Mouse (Mus musculus) spleen, adult 2 months (tissue): Measurements from ENCODE around the gene 4930407I10Rik. TPM values are rescaled to one million over a fixed set of nuclear protein-coding genes. Genes with fewer than 3 reads are reported as not detected.
A peak's percentile ranks its signal among the peaks of the same experiment; 100 is the strongest.

Experiments
- DNase-seq, 2 experiments: peaks; one replicate each; pipeline versions ENCODE4 v3.0.0 to v3.0.0-alpha.2; 2012 to 2021; ENCODE audit warnings: low spot score in 2 of 2, low read depth in 1 of 2
- H3K27ac ChIP-seq: fragments of 200-500 bp; 2 replicates; pipeline ENCODE4 v1.5.1; 2012; ENCODE audit warnings: low read length, inconsistent platforms; ENCODE audit not compliant: insufficient read depth
- H3K27me3 ChIP-seq: fragments of 200-500 bp; 2 replicates; pipeline ENCODE4 v1.6.1; 2012; ENCODE audit warnings: mild to moderate bottlenecking, moderate library complexity, low read length, inconsistent platforms; ENCODE audit not compliant: control insufficient read depth, insufficient read depth
- H3K36me3 ChIP-seq: fragments of 200-500 bp; 2 replicates; pipeline ENCODE4 v1.6.1; 2012; ENCODE audit warnings: mild to moderate bottlenecking, low read length, inconsistent platforms; ENCODE audit not compliant: control insufficient read depth, insufficient read depth
- H3K4me1 ChIP-seq: fragments of 200-500 bp; 2 replicates; pipeline ENCODE4 v1.6.1; 2011; ENCODE audit warnings: inconsistent platforms; ENCODE audit not compliant: control insufficient read depth, insufficient read depth, insufficient read length
- H3K4me3 ChIP-seq: fragments of 200-500 bp; 2 replicates; pipeline ENCODE4 v1.5.1; 2011; ENCODE audit warnings: mild to moderate bottlenecking, inconsistent platforms; ENCODE audit not compliant: insufficient read depth, insufficient read length; ENCODE audit errors: extremely low read depth
- CTCF ChIP-seq: fragments of 200-500 bp; IDR thresholded peaks from 2 replicates; pipeline ENCODE4 v1.5.1; 2011; ENCODE audit warnings: mild to moderate bottlenecking, inconsistent platforms; ENCODE audit not compliant: insufficient read depth, insufficient read length, insufficient replicate concordance; ENCODE audit errors: extremely low read depth
- POLR2A ChIP-seq: fragments of 200-500 bp; IDR thresholded peaks from 2 replicates; pipeline ENCODE4 v1.6.1; 2011; ENCODE audit warnings: low read depth, low read length, inconsistent platforms
- WGBS: fragments of 180-500 bp; shearing (Covaris S2); methylation state at CpG from one replicate; pipeline ENCODE4 v1.1.7; 2018; 5-methylcytosine and 5-hydroxymethylcytosine counted together
- polyA plus RNA-seq: library from polyadenylated mRNA; depleted of rRNA; stranded (reverse); fragments of >200 nt; gene quantifications from 2 replicates; pipeline ENCODE4 v1.2.3, GENCODE M21; 2012

The 4930407I10Rik gene
- polyA plus RNA-seq, 1 experiment = not detected

GRCm38 (mm10) chr15:82017461-82017860 is 41.5 kb upstream of the 4930407I10Rik start:
- Histone ChIP-seq H3K36me3 (no peaks in the 10 kb centered on the region), H3K27ac (no peak overlapping the region), H3K4me1 (peaks cover 9% of the 10 kb centered on the region; the same call in 1 of the 2 replicates), H3K4me3 (no peak overlapping the region), H3K27me3 (no peaks in the 10 kb centered on the region)
- WGBS = 26% methylated on average over 4 of the region's 4 CpGs
- no peak for DNase-seq
- no peak for TF ChIP-seq CTCF
- no peak for TF ChIP-seq POLR2A

DNA sequence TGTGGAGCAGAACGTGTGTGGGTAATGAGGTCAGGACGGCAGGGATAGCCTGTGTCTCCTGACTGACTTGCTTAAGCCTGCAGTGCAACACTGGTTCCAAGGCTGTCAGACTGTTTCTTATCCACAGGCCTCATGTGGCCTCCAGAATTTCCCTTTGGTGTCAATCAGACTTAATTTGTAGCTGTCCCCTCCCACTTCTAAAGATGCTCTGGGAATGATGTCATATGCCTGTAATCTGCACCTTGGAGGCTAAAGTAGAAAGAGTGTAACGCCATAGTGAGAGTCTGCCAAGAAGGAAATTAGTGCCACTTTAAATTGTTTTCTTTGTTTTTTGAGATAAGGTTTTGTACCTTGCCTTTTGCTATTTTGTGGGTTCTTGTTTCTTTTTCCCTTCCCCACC is 39.7 kb upstream of the 4930407I10Rik start:
- no peak for DNase-seq
- Histone ChIP-seq H3K36me3 (no peaks in the 10 kb centered on the region; the same call in 1 of the 2 replicates), H3K4me1 (peaks cover 9% of the 10 kb centered on the region; the same call in 1 of the 2 replicates), H3K27ac (no peak overlapping the region), H3K4me3 (no peak overlapping the region), H3K27me3 (no peaks in the 10 kb centered on the region)
- 76% methylated on average over 3 of the region's 3 CpGs for WGBS
- TF ChIP-seq CTCF (no peak), POLR2A (no peak)

DNA sequence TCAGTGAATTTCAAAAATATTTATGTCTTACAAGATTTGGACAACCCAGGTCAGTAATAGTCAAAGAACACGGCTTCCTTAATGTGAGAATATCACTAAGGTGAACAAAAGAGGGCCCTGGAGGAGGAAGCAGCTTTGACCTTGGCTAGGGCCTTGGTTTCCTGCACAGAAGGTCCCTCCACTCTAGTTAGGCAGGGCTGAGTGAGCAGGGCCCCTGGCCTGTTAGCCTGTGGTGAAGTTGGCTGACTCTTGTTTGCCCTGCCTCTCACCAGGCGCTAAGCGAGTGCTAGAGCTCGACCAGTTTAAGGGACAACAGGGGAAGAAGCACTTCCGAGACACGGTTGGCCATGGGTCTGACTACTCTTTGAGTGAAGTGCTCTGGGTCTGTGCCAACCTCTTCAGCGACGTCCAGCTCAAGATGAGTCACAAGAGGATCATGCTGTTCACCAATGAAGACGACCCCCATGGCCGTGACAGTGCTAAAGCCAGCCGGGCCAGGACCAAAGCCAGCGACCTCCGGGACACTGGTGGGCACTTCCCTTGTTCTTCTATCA is 36.3 kb upstream of the 4930407I10Rik start:
- WGBS = 38% methylated on average over 13 of the region's 13 CpGs
- no peak overlapping the region for H3K4me3 ChIP-seq
- peak overlapping the region; percentile 10 for H3K27ac ChIP-seq
- no peak for DNase-seq
- peaks cover 6% of the 10 kb centered on the region for H3K36me3 ChIP-seq
- TF ChIP-seq POLR2A (no peak), CTCF (no peak)
- H3K27me3 ChIP-seq = no peaks in the 10 kb centered on the region
- H3K4me1 ChIP-seq = peaks cover 4% of the 10 kb centered on the region; the same call in 1 of the 2 replicates

DNA sequence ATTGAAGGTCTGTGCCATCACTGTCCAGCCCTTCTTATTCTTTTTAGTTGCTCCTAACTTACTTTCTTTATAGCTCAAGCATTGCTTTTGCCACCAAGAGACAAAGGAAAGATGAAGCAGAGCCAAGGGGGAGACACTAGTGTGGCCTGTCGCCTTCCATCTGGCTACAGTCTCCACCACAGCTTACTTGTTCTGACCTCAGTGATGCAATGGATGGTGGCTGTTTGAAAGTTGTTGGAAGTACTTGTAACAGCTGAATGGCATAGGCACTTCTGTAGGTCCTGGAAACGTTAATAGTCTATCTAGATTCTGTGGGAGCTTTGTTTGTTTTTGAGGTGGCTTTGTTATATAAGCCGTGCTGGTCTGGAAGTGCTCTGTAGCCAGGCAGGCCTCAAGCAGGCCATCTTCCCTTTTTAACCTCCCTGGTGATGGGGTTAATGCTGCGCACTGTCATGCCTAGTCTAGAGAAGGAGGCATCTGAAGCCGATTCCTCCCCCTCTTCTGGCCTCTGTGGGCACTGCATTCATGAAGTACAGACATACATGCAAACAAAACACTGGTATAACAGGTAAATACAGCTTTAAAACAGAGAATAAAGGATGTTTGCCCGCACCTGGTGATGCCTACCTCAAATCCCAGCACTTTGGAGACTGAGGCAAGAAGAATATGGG is 34.9 kb upstream of the 4930407I10Rik start:
- Histone ChIP-seq H3K4me1 (peaks cover 4% of the 10 kb centered on the region; the same call in 1 of the 2 replicates), H3K36me3 (peaks cover 10% of the 10 kb centered on the region), H3K27me3 (no peaks in the 10 kb centered on the region), H3K4me3 (no peak overlapping the region), H3K27ac (no peak overlapping the region)
- TF ChIP-seq POLR2A (no peak), CTCF (no peak)
- 62% methylated on average over 6 of the region's 6 CpGs for WGBS
- DNase-seq = no peak

GRCm38 (mm10) chr15:82027276-82027675 is 31.7 kb upstream of the 4930407I10Rik start:
- DNase-seq = no peak
- Histone ChIP-seq H3K27ac (peak overlapping the region; percentile 25; the same call in 1 of the 2 replicates), H3K4me1 (peaks cover 4% of the 10 kb centered on the region; the same call in 1 of the 2 replicates), H3K27me3 (no peaks in the 10 kb centered on the region), H3K36me3 (peaks cover 27% of the 10 kb centered on the region), H3K4me3 (no peak overlapping the region)
- no peak for TF ChIP-seq CTCF
- TF ChIP-seq POLR2A = no peak
- 39% methylated on average over 7 of the region's 7 CpGs for WGBS

- DNase-seq = no peak
- Histone ChIP-seq H3K4me1 (peaks cover 4% of the 10 kb centered on the region; the same call in 1 of the 2 replicates), H3K4me3 (no peak overlapping the region), H3K36me3 (peaks cover 27% of the 10 kb centered on the region), H3K27ac (peak overlapping the region; percentile 25; the same call in 1 of the 2 replicates), H3K27me3 (no peaks in the 10 kb centered on the region)
- no peak for TF ChIP-seq POLR2A
- no peak for TF ChIP-seq CTCF
- 25% methylated on average over 7 of the region's 7 CpGs for WGBS
These were observed 31.2 kb upstream of the 4930407I10Rik start for GRCm38 (mm10) chr15:82027726-82028125.

- peaks cover 1% of the 10 kb centered on the region; the same call in 1 of the 2 replicates for H3K4me1 ChIP-seq
- H3K4me3 ChIP-seq = no peak overlapping the region
- WGBS = 53% methylated on average over 7 of the region's 7 CpGs
- TF ChIP-seq POLR2A (no peak), CTCF (no peak)
- H3K27me3 ChIP-seq = no peaks in the 10 kb centered on the region
- H3K36me3 ChIP-seq = peaks cover 26% of the 10 kb centered on the region
- H3K27ac ChIP-seq = no peak overlapping the region
- DNase-seq = no peak
These were observed 26.6 kb upstream of the 4930407I10Rik start for GRCm38 (mm10) chr15:82032386-82032785.
